Comparison of ENCODE assay signal across 38 mouse cellular contexts in genomic region chr2:25717222-25717621, GRCm38 (mm10). TPM values are rescaled to one million over a fixed set of nuclear protein-coding genes. Genes with fewer than 3 reads are reported as not detected.
"Had no signal": no experiment of that assay in that cellular context is flagged by ENCODE, and none has a peak within 500 bp of the region (broad histone marks: within the 10 kb centered on the region; RNA-seq: fewer than 3 reads in every experiment).

No protein-coding gene starts in this region.

- H3K4me3 ChIP-seq: left cerebral cortex, adult 2 months; limb, embryonic 10.5 days; limb, embryonic 12.5 days; limb, embryonic 13.5 days; limb, embryonic 15.5 days; liver, embryonic 12.5 days; liver, embryonic 13.5 days; liver, embryonic 15.5 days; lung, embryonic 15.5 days; megakaryocyte, embryonic 14.5 days; midbrain, embryonic 10.5 days; midbrain, embryonic 12.5 days; midbrain, embryonic 13.5 days; midbrain, embryonic 15.5 days; myocyte had no signal

- H3K9ac ChIP-seq: limb, embryonic 12.5 days; limb, embryonic 13.5 days; limb, embryonic 15.5 days; liver, embryonic 12.5 days; liver, embryonic 13.5 days; liver, embryonic 14.5 days; liver, embryonic 15.5 days; liver, postnatal 0 days; lung, embryonic 14.5 days; lung, embryonic 15.5 days; midbrain, embryonic 12.5 days; midbrain, embryonic 13.5 days; midbrain, embryonic 15.5 days had no signal

- ATAC-seq: liver, embryonic 12.5 days; liver, postnatal 0 days; lung, postnatal 0 days; midbrain, embryonic 13.5 days; midbrain, embryonic 15.5 days; midbrain, embryonic 16.5 days had no signal

- H3K36me3 ChIP-seq: limb, embryonic 10.5 days; limb, embryonic 12.5 days; limb, embryonic 13.5 days; limb, embryonic 15.5 days; liver, embryonic 12.5 days; liver, embryonic 13.5 days; liver, embryonic 15.5 days; lung, embryonic 15.5 days; midbrain, embryonic 10.5 days; midbrain, embryonic 12.5 days; midbrain, embryonic 13.5 days; midbrain, embryonic 15.5 days had no signal

- H3K9me3 ChIP-seq: limb, embryonic 10.5 days; limb, embryonic 12.5 days; limb, embryonic 15.5 days; liver, embryonic 12.5 days; liver, embryonic 13.5 days; liver, embryonic 15.5 days; lung, embryonic 15.5 days; midbrain, embryonic 12.5 days; midbrain, embryonic 13.5 days; midbrain, embryonic 15.5 days had no signal

- H3K4me1 ChIP-seq: limb, embryonic 10.5 days; limb, embryonic 12.5 days; limb, embryonic 13.5 days; limb, embryonic 15.5 days; liver, embryonic 12.5 days; liver, embryonic 13.5 days; liver, embryonic 15.5 days; lung, embryonic 15.5 days; megakaryocyte, embryonic 14.5 days; midbrain, embryonic 12.5 days; midbrain, embryonic 13.5 days; midbrain, embryonic 15.5 days had no signal

- H3K4me2 ChIP-seq: limb, embryonic 12.5 days; limb, embryonic 13.5 days; limb, embryonic 15.5 days; liver, embryonic 11.5 days; liver, embryonic 12.5 days; liver, embryonic 13.5 days; liver, embryonic 15.5 days; lung, embryonic 14.5 days; lung, embryonic 15.5 days; midbrain, embryonic 11.5 days; midbrain, embryonic 12.5 days; midbrain, embryonic 13.5 days; midbrain, embryonic 15.5 days had no signal

- DNase-seq: left cerebral cortex, postnatal 4 days; liver; liver, embryonic 13.5 days; liver, postnatal 0 days; lung, adult 18-20 months; lung, adult 2 months; lung, embryonic 14.5 days; lung, postnatal 10 days; lung, postnatal 14 days; lung, postnatal 36 days; lung, postnatal 4 days; midbrain, embryonic 14.5 days had no signal

- H3K27me3 ChIP-seq: limb, embryonic 12.5 days; limb, embryonic 13.5 days; limb, embryonic 15.5 days; liver, embryonic 12.5 days; liver, embryonic 13.5 days; liver, embryonic 15.5 days; lung, embryonic 15.5 days; midbrain, embryonic 12.5 days; midbrain, embryonic 13.5 days; midbrain, embryonic 15.5 days had no signal

- H3K27ac ChIP-seq: left cerebral cortex, adult 2 months; limb, embryonic 10.5 days; limb, embryonic 12.5 days; limb, embryonic 13.5 days; limb, embryonic 15.5 days; liver, embryonic 12.5 days; liver, embryonic 13.5 days; liver, embryonic 14.5 days; liver, embryonic 15.5 days; lung, embryonic 15.5 days; macrophage; midbrain, embryonic 10.5 days; midbrain, embryonic 12.5 days; midbrain, embryonic 13.5 days; midbrain, embryonic 15.5 days had no signal

RNA-seq across cellular contexts. Expression of gene Obp2a, which starts 17.4 kb away (rescaled TPM):
- polyA plus RNA-seq: limb, embryonic 10.5 days; limb, embryonic 11.5 days; limb, embryonic 12.5 days; limb, embryonic 13.5 days; limb, embryonic 14.5 days; limb, embryonic 15.5 days; liver, adult 2 months; liver, embryonic 11.5 days; liver, embryonic 12.5 days; liver, embryonic 13.5 days; liver, embryonic 14.5 days; liver, embryonic 15.5 days; liver, embryonic 16.5 days; liver, postnatal 0 days; lung, adult 2 months; lung, embryonic 14.5 days; lung, embryonic 15.5 days; lung, embryonic 16.5 days; lung, postnatal 0 days; macrophage; midbrain, embryonic 10.5 days; midbrain, embryonic 11.5 days; midbrain, embryonic 12.5 days; midbrain, embryonic 13.5 days; midbrain, embryonic 14.5 days; midbrain, embryonic 15.5 days; midbrain, embryonic 16.5 days; midbrain, postnatal 0 days; myocyte had no signal

RNA-seq across cellular contexts. Expression of gene Obp2b, which starts 19.6 kb away (rescaled TPM):
- polyA plus RNA-seq: limb, embryonic 10.5 days; limb, embryonic 11.5 days; limb, embryonic 12.5 days; limb, embryonic 13.5 days; limb, embryonic 14.5 days; limb, embryonic 15.5 days; liver, adult 2 months; liver, embryonic 11.5 days; liver, embryonic 12.5 days; liver, embryonic 13.5 days; liver, embryonic 14.5 days; liver, embryonic 15.5 days; liver, embryonic 16.5 days; liver, postnatal 0 days; lung, adult 2 months; lung, embryonic 14.5 days; lung, embryonic 15.5 days; lung, embryonic 16.5 days; lung, postnatal 0 days; macrophage; midbrain, embryonic 10.5 days; midbrain, embryonic 11.5 days; midbrain, embryonic 12.5 days; midbrain, embryonic 13.5 days; midbrain, embryonic 14.5 days; midbrain, embryonic 15.5 days; midbrain, embryonic 16.5 days; midbrain, postnatal 0 days; myocyte had no signal

RNA-seq across cellular contexts. Expression of gene Lcn10, which starts 34.7 kb away (rescaled TPM):
- polyA plus RNA-seq: limb, embryonic 10.5 days; limb, embryonic 11.5 days; limb, embryonic 12.5 days; limb, embryonic 13.5 days; limb, embryonic 14.5 days; limb, embryonic 15.5 days; liver, adult 2 months; liver, embryonic 11.5 days; liver, embryonic 12.5 days; liver, embryonic 13.5 days; liver, embryonic 14.5 days; liver, embryonic 15.5 days; liver, embryonic 16.5 days; liver, postnatal 0 days; lung, adult 2 months; lung, embryonic 14.5 days; lung, embryonic 15.5 days; lung, embryonic 16.5 days; lung, postnatal 0 days; macrophage; midbrain, embryonic 10.5 days; midbrain, embryonic 11.5 days; midbrain, embryonic 12.5 days; midbrain, embryonic 13.5 days; midbrain, embryonic 14.5 days; midbrain, embryonic 15.5 days; midbrain, embryonic 16.5 days; midbrain, postnatal 0 days; myocyte had no signal

RNA-seq across cellular contexts. Expression of gene Lcn6, which starts 40.6 kb away (rescaled TPM):
- polyA plus RNA-seq: limb, embryonic 10.5 days; limb, embryonic 11.5 days; limb, embryonic 12.5 days; limb, embryonic 13.5 days; limb, embryonic 14.5 days; limb, embryonic 15.5 days; liver, adult 2 months; liver, embryonic 11.5 days; liver, embryonic 12.5 days; liver, embryonic 13.5 days; liver, embryonic 14.5 days; liver, embryonic 15.5 days; liver, embryonic 16.5 days; liver, postnatal 0 days; lung, adult 2 months; lung, embryonic 14.5 days; lung, embryonic 15.5 days; lung, embryonic 16.5 days; lung, postnatal 0 days; macrophage; midbrain, embryonic 10.5 days; midbrain, embryonic 11.5 days; midbrain, embryonic 12.5 days; midbrain, embryonic 13.5 days; midbrain, embryonic 14.5 days; midbrain, embryonic 15.5 days; midbrain, embryonic 16.5 days; midbrain, postnatal 0 days; myocyte had no signal
